Mouse (Mus musculus) T-helper 2 cell (primary cell): ENCODE results near the gene A430005L14Rik.

ENCODE experiments used
- in situ Hi-C: fragments of 300-600 bp; cut with MboI, MseI; formaldehyde crosslinking; loops from one replicate; pipeline ENCODE4 v1.15.1; 2025; ENCODE audit warnings: high pct_unique_total_duplicates

A430005L14Rik gene

GRCm38 (mm10) chr4:153968063-153968462, 11.0 kb downstream of the A430005L14Rik start:
- in situ Hi-C loops: loop anchor here (25.0 kb wide), 2 partner anchors 1244 to 1531 kb away; partner anchors contain the start of gene Ski

- in situ Hi-C loops: loop anchor here (5.0 to 25.0 kb wide), 3 partner anchors 38 to 1537 kb away; partner anchors contain the start of genes Lrrc47 and Ski
These were observed 17.6 kb downstream of the A430005L14Rik start, which contains the start of the genes Dffb and Cep104 for GRCm38 (mm10) chr4:153974431-153975291. Dffb (minus strand) TSS chr4:153975126. Cep104 (plus strand) TSS chr4:153975194.

GRCm38 (mm10) chr4:153975292-153975662, 18.2 kb downstream of the A430005L14Rik start:
- in situ Hi-C loops: loop anchor here (5.0 kb wide), 1 partner anchor 37 kb away; the partner anchor contains the start of gene Lrrc47

- in situ Hi-C loops: loop anchor here (5.0 kb wide), 1 partner anchor 37 kb away; the partner anchor contains the start of gene Lrrc47
These were observed 18.7 kb downstream of the A430005L14Rik start for GRCm38 (mm10) chr4:153975768-153976167.

GRCm38 (mm10) chr4:153979243-153979642, 22.2 kb downstream of the A430005L14Rik start:
- in situ Hi-C loops: loop anchor here (5.0 kb wide), 1 partner anchor 33 kb away; the partner anchor contains the start of gene Lrrc47

- in situ Hi-C loops: no loop called here
These were observed 23.4 kb downstream of the A430005L14Rik start for GRCm38 (mm10) chr4:153980470-153980869.

- in situ Hi-C loops: no loop called here
These were observed 35.7 kb downstream of the A430005L14Rik start for GRCm38 (mm10) chr4:153992715-153993114.

GRCm38 (mm10) chr4:153993505-153993904, 36.5 kb downstream of the A430005L14Rik start:
- in situ Hi-C loops: no loop called here

- in situ Hi-C loops: no loop called here
These were observed 48.5 kb downstream of the A430005L14Rik start for GRCm38 (mm10) chr4:154005488-154005887.

GRCm38 (mm10) chr4:154006264-154006663, 49.2 kb downstream of the A430005L14Rik start:
- in situ Hi-C loops: no loop called here

GRCm38 (mm10) chr4:154007759-154008158, 50.7 kb downstream of the A430005L14Rik start:
- in situ Hi-C loops: no loop called here

- in situ Hi-C loops: loop anchor here (5.0 kb wide), 1 partner anchor 34 kb away; the partner anchor contains the start of genes Cep104 and Dffb
These were observed 54.0 kb downstream of the A430005L14Rik start for GRCm38 (mm10) chr4:154010907-154011645.
